Mouse (Mus musculus): ENCODE measurements at regions not wholly inside any gene's neighbourhood (a gene's known extent, or its start where the extent isn't known, plus 50 kb on each side); places are given as distances from the start of the nearest gene placed in this dataset.

DNA sequence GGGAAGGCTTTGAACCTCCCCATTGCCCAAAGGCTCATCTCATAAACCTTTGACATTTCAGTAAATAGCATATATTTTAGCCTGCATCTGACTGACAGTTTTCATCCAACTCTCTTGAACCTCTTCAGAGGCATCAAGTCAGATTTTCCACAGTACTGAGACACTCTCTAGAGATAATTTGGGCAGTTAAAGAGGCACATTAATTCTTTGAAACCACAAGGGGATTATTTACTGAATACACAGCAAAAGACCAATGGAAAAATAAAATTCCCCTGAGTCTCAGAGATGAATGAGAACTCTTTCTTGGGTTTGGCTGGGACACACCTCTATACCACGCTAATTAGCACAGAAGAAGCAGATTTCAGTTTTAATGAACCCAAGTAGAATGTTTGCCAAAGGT, 258.5 kb upstream of the Steap4 start:
- no peak for TF ChIP-seq CTCF (IDR thresholded peaks at IDR 0.05; ENCODE audit: low read depth)
- no peak for TF ChIP-seq EP300 (IDR thresholded peaks at IDR 0.05; ENCODE audit: low read depth)

Measured in heart, postnatal 0 days (tissue).